Mouse (Mus musculus) megakaryocyte-erythroid progenitor cell, adult 5-6 weeks (primary cell): ENCODE measurements at regions not wholly inside any gene's neighbourhood (a gene's known extent, or its start where the extent isn't known, plus 50 kb on each side); places are given as distances from the start of the nearest gene placed in this dataset.
"Not testable (repeated sequence)": the region's sequence is repeated elsewhere in the genome, so short reads cannot be mapped to it uniquely, and the experiment has no call there.

Experiments
- ATAC-seq: replicated peaks from 2 replicates; pipeline ENCODE4 v1.8.0; 2016; ENCODE audit warnings: mild to moderate bottlenecking, inconsistent platforms; ENCODE audit not compliant: severe bottlenecking, poor library complexity, low FRiP score, low TSS enrichment

GRCm38 (mm10) chr19:35247531-35247930 is 325.4 kb downstream of the Kif20b start:
- no peak for ATAC-seq

DNA sequence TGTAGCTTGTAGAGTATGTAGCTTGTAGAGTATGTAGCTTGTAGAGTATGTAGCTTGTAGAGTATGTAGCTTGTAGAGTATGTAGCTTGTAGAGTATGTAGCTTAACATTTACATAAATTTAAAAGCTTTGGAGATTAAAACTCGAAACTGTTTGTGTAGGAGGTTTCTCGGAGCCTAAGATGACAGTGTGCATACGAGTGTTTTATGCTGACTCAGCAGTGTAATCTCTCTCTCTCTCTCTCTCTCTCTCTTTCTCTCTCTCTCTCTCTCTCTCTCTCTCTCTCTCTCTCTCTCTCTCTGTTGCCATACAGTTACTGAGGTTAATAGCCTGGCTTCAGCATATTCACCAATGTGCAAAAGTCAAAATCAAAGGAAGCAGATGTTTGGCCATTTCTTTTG is 336.5 kb downstream of the Kif20b start:
- ATAC-seq, result not testable (repeated sequence)

GRCm38 (mm10) chr19:35263101-35263500 is 340.9 kb downstream of the Kif20b start:
- no peak for ATAC-seq

GRCm38 (mm10) chr19:35278395-35278794 is 356.2 kb downstream of the Kif20b start:
- no peak for ATAC-seq

- ATAC-seq, result no peak
Observed at GRCm38 (mm10) chr19:35282775-35283447, 360.8 kb downstream of the Kif20b start.

DNA sequence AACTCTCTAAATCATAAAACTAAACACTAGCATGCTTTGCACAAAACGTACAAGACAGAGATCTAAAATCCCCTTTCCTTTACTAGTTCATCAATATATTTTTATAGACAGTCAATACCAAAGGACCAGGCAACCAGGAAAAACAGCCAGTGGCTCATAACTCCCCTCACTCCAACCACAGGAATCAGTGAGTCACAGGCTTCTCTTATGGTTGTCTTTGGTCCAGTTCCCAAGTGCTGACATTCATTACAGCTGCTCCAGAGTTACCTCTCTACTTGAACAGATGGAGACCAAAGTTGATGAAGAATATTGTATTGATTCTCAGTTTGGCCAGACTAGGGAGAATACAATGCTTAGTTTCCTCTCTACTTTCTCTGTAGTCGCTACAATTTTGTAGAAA is 376.7 kb downstream of the Kif20b start:
- ATAC-seq, result no peak

- no peak for ATAC-seq
Observed at GRCm38 (mm10) chr19:35302723-35303270, 380.6 kb downstream of the Kif20b start.
